Mouse (Mus musculus) midbrain, postnatal 0 days (tissue): ENCODE measurements at regions not wholly inside any gene's neighbourhood (a gene's known extent, or its start where the extent isn't known, plus 50 kb on each side); places are given as distances from the start of the nearest gene placed in this dataset.
A peak's percentile ranks its signal among the peaks of the same experiment; 100 is the strongest.

Source experiments
- ATAC-seq: fragments of 200-750 bp; cut with Nextera tagmentation; 2 replicates; pipeline ENCODE4 v1.8.0; 2017; ENCODE audit warnings: moderate number of reproducible peaks, mild to moderate bottlenecking, moderate TSS enrichment, moderate library complexity; ENCODE audit not compliant: low FRiP score
- DNase-seq: peaks from one replicate; pipeline ENCODE4 v3.0.0-alpha.2; 2015; ENCODE audit warnings: low spot score
- H3K27ac ChIP-seq: fragments of 300-500 bp; sonication (generic); 2 replicates; pipeline ENCODE4 v1.5.1; 2014; ENCODE audit warnings: low read depth, mild to moderate bottlenecking, low read length, mixed read lengths
- H3K27me3 ChIP-seq: fragments of 300-500 bp; sonication (generic); 2 replicates; pipeline ENCODE4 v1.6.1; 2014; ENCODE audit warnings: low read length, control low read depth, mixed read lengths; ENCODE audit not compliant: insufficient read depth
- H3K36me3 ChIP-seq: fragments of 300-500 bp; sonication (generic); 2 replicates; pipeline ENCODE4 v1.6.1; 2014; ENCODE audit warnings: low read length, control low read depth, mixed read lengths; ENCODE audit not compliant: insufficient read depth
- H3K4me1 ChIP-seq: fragments of 300-500 bp; sonication (generic); 2 replicates; pipeline ENCODE4 v1.6.1; 2014; ENCODE audit warnings: mild to moderate bottlenecking, control low read depth, antibody characterized with exemption, low read length, mixed read lengths; ENCODE audit not compliant: insufficient read depth
- H3K4me2 ChIP-seq: fragments of 300-500 bp; sonication (generic); 2 replicates; pipeline ENCODE4 v1.6.1; 2014; ENCODE audit warnings: low read depth, mild to moderate bottlenecking, low read length, mixed read lengths; ENCODE audit not compliant: poor library complexity, severe bottlenecking
- H3K4me3 ChIP-seq: fragments of 300-500 bp; sonication (generic); 2 replicates; pipeline ENCODE4 v1.5.1; 2014; ENCODE audit warnings: low read depth, mild to moderate bottlenecking, low read length, moderate library complexity
- H3K9ac ChIP-seq: fragments of 300-500 bp; sonication (generic); replicated peaks from 2 replicates; pipeline ENCODE4 v1.6.1; 2014; ENCODE audit warnings: mild to moderate bottlenecking, low read length, moderate library complexity, mixed read lengths; ENCODE audit not compliant: poor library complexity, severe bottlenecking
- H3K9me3 ChIP-seq: fragments of 300-500 bp; sonication (generic); 2 replicates; pipeline ENCODE4 v1.6.1; 2016; ENCODE audit warnings: low read length, control low read depth
- CTCF ChIP-seq: IDR thresholded peaks from 2 replicates; pipeline ENCODE4 v1.5.1; 2016; ENCODE audit warnings: antibody characterized with exemption, mild to moderate bottlenecking
- WGBS: fragments of 180-500 bp; shearing (Covaris S2); extraction: QIAGEN DNeasy Blood & Tissue Kit; methylation state at CpG from one replicate; pipeline ENCODE4 v1.1.7; 2014; 5-methylcytosine and 5-hydroxymethylcytosine counted together

GRCm38 (mm10) chr3:144329117-144329516 lies 124.1 kb upstream of the Lmo4 start:
- no peaks in the 10 kb centered on the region for H3K4me1 ChIP-seq
- 59% methylated on average over 7 of the region's 7 CpGs for WGBS
- H3K9ac ChIP-seq: no peak overlapping the region
- H3K27ac ChIP-seq: no peak overlapping the region
- DNase-seq: no peak
- H3K27me3 ChIP-seq: no peaks in the 10 kb centered on the region
- no peaks in the 10 kb centered on the region for H3K36me3 ChIP-seq
- H3K4me3 ChIP-seq: no peak overlapping the region
- H3K9me3 ChIP-seq: no peaks in the 10 kb centered on the region
- TF ChIP-seq CTCF: no peak
- no peak overlapping the region for H3K4me2 ChIP-seq
- no peak for ATAC-seq

GRCm38 (mm10) chr3:144327235-144327760 lies 122.3 kb upstream of the Lmo4 start:
- no peaks in the 10 kb centered on the region for H3K9me3 ChIP-seq
- no peak overlapping the region for H3K27ac ChIP-seq
- no peaks in the 10 kb centered on the region for H3K27me3 ChIP-seq
- DNase-seq (no peak), ATAC-seq (peak; percentile 64; the same call in 1 of the 2 replicates)
- no peak for TF ChIP-seq CTCF
- no peaks in the 10 kb centered on the region for H3K36me3 ChIP-seq
- 48% methylated on average over 8 of the region's 8 CpGs for WGBS
- H3K4me1 ChIP-seq: no peaks in the 10 kb centered on the region
- no peak overlapping the region for H3K9ac ChIP-seq
- H3K4me2 ChIP-seq: no peak overlapping the region
- no peak overlapping the region for H3K4me3 ChIP-seq

GRCm38 (mm10) chr3:144324974-144325373 lies 120.0 kb upstream of the Lmo4 start:
- no peak for ATAC-seq
- DNase-seq: no peak
- no peaks in the 10 kb centered on the region for H3K36me3 ChIP-seq
- H3K9ac ChIP-seq: no peak overlapping the region
- no peak overlapping the region for H3K4me3 ChIP-seq
- no peak overlapping the region for H3K4me2 ChIP-seq
- H3K27ac ChIP-seq: no peak overlapping the region
- no peak for TF ChIP-seq CTCF
- no peaks in the 10 kb centered on the region for H3K27me3 ChIP-seq
- no peaks in the 10 kb centered on the region for H3K4me1 ChIP-seq
- WGBS: 95% methylated on average over 2 of the region's 2 CpGs
- H3K9me3 ChIP-seq: no peaks in the 10 kb centered on the region

GRCm38 (mm10) chr3:144323524-144323923 lies 118.5 kb upstream of the Lmo4 start:
- Histone ChIP-seq H3K4me2 (no peak overlapping the region), H3K9ac (no peak overlapping the region), H3K9me3 (no peaks in the 10 kb centered on the region), H3K36me3 (no peaks in the 10 kb centered on the region), H3K4me1 (no peaks in the 10 kb centered on the region), H3K27me3 (no peaks in the 10 kb centered on the region), H3K27ac (no peak overlapping the region), H3K4me3 (no peak overlapping the region)
- ATAC-seq (no peak), DNase-seq (no peak)
- no peak for TF ChIP-seq CTCF
- WGBS: 96% methylated on average over 3 of the region's 3 CpGs

GRCm38 (mm10) chr3:144319468-144320205 lies 114.6 kb upstream of the Lmo4 start:
- ATAC-seq (peak; percentile 45; the same call in 1 of the 2 replicates), DNase-seq (no peak)
- Histone ChIP-seq H3K9ac (peak overlapping the region; percentile 33; the same call in 1 of the 2 replicates), H3K4me1 (no peaks in the 10 kb centered on the region), H3K36me3 (no peaks in the 10 kb centered on the region), H3K4me3 (no peak overlapping the region), H3K27me3 (no peaks in the 10 kb centered on the region), H3K9me3 (no peaks in the 10 kb centered on the region), H3K27ac (peak overlapping the region; percentile 60), H3K4me2 (peak overlapping the region; percentile 10; the same call in 1 of the 2 replicates)
- TF ChIP-seq CTCF: no peak
- 39% methylated on average over 11 of the region's 11 CpGs for WGBS

- ATAC-seq (peak; percentile 79), DNase-seq (peak; percentile 79)
- TF ChIP-seq CTCF: no peak
- H3K9me3 ChIP-seq: no peaks in the 10 kb centered on the region
- H3K27ac ChIP-seq: peak overlapping the region; percentile 60
- peak overlapping the region; percentile 10; the same call in 1 of the 2 replicates for H3K4me2 ChIP-seq
- H3K4me1 ChIP-seq: no peaks in the 10 kb centered on the region
- H3K36me3 ChIP-seq: no peaks in the 10 kb centered on the region
- 15% methylated on average over 16 of the region's 16 CpGs for WGBS
- no peaks in the 10 kb centered on the region for H3K27me3 ChIP-seq
- peak overlapping the region; percentile 33; the same call in 1 of the 2 replicates for H3K9ac ChIP-seq
- no peak overlapping the region for H3K4me3 ChIP-seq
Measured at GRCm38 (mm10) chr3:144318761-144319467, 113.9 kb upstream of the Lmo4 start.
